8 mouse cellular contexts compared by ENCODE assay signal in genomic region chr16:30968402-30969151, GRCm38 (mm10).
A peak's percentile ranks its signal among the peaks of the same experiment; 100 is the strongest.
DNase-seq lines count a peak whose midpoint lies in the region; ATAC-seq and TF ChIP-seq lines count a peak whose summit lies in the region.

No protein-coding gene starts in this region.

- no peak for TF ChIP-seq POLR2A in lung, adult 2 months (IDR thresholded peaks at IDR 0.05; ENCODE audit: borderline replicate concordance, extremely low read depth, low read depth, low read length)

- peak overlapping the region; percentile 24 for H3K27ac ChIP-seq in gastrocnemius, adult 2 months
- H3K27ac ChIP-seq in lung, embryonic 16.5 days (ENCODE audit: low read length), result peak overlapping the region; percentile 73
- peak overlapping the region; percentile 68 for H3K27ac ChIP-seq in liver, embryonic 12.5 days
- peak overlapping the region; percentile 52 for H3K27ac ChIP-seq in stomach, embryonic 15.5 days

- no peak for DNase-seq in gastrocnemius, adult 2 months
- DNase-seq in gastrocnemius, postnatal 14 days, result no peak
- DNase-seq in lung, adult 2 months, result no peak
- no peak for DNase-seq in left cerebral cortex, adult 11 months (ENCODE audit: low spot score)
- DNase-seq in thymus, postnatal 10 days (ENCODE audit: low spot score in 2 of 2), result no peak

- H3K9ac ChIP-seq in lung, embryonic 16.5 days (ENCODE audit: low read length), result 0 out of 2 replicates have a peak overlapping the region, but pooled peaks have one; percentile 20
- H3K9ac ChIP-seq in liver, embryonic 12.5 days, result no peak overlapping the region
- no peak overlapping the region for H3K9ac ChIP-seq in stomach, embryonic 15.5 days

- intact Hi-C loops in gastrocnemius, adult 2 months (cut with DNase I), result no loop called here
- intact Hi-C loops in gastrocnemius, postnatal 14 days (cut with DNase I; ENCODE audit: low total_unique reads), result no loop called here

- no peaks in the 10 kb centered on the region for H3K27me3 ChIP-seq in lung, embryonic 16.5 days (ENCODE audit: control insufficient read depth, insufficient read depth, low read depth, low read length)
- H3K27me3 ChIP-seq in liver, embryonic 12.5 days (replicated peaks), result no peaks in the 10 kb centered on the region
- no peaks in the 10 kb centered on the region for H3K27me3 ChIP-seq in stomach, embryonic 15.5 days (replicated peaks)

- H3K9me3 ChIP-seq in lung, embryonic 16.5 days (ENCODE audit: control insufficient read depth, low read length), result no peaks in the 10 kb centered on the region
- no peaks in the 10 kb centered on the region for H3K9me3 ChIP-seq in liver, embryonic 12.5 days (replicated peaks)
- H3K9me3 ChIP-seq in stomach, embryonic 15.5 days, result no peaks in the 10 kb centered on the region

- no peak overlapping the region for H3K4me2 ChIP-seq in lung, embryonic 16.5 days (ENCODE audit: low read depth, low read length)
- no peak overlapping the region for H3K4me2 ChIP-seq in liver, embryonic 12.5 days
- H3K4me2 ChIP-seq in stomach, embryonic 15.5 days, result no peak overlapping the region

- no peaks in the 10 kb centered on the region for H3K36me3 ChIP-seq in lung, embryonic 16.5 days (ENCODE audit: control insufficient read depth, insufficient read depth, low read length)
- no peaks in the 10 kb centered on the region for H3K36me3 ChIP-seq in liver, embryonic 12.5 days
- no peaks in the 10 kb centered on the region for H3K36me3 ChIP-seq in stomach, embryonic 15.5 days

- no peak for ATAC-seq in lung, embryonic 16.5 days (ENCODE audit: low read depth)
- ATAC-seq in liver, embryonic 12.5 days, result no peak; the same call in 1 of the 2 replicates
- no peak for ATAC-seq in stomach, embryonic 15.5 days (ENCODE audit: insufficient read depth, low FRiP score, low read depth)

- H3K4me3 ChIP-seq in gastrocnemius, adult 2 months, result no peak overlapping the region
- no peak overlapping the region for H3K4me3 ChIP-seq in lung, embryonic 16.5 days (ENCODE audit: low read length)
- no peak overlapping the region for H3K4me3 ChIP-seq in lung, adult 2 months (replicated peaks; ENCODE audit: extremely low read depth, low read depth, low read length)
- H3K4me3 ChIP-seq in liver, embryonic 12.5 days, result no peak overlapping the region
- H3K4me3 ChIP-seq in stomach, embryonic 15.5 days (replicated peaks), result no peak overlapping the region

- peaks cover 48% of the 10 kb centered on the region for H3K4me1 ChIP-seq in lung, embryonic 16.5 days (replicated peaks; ENCODE audit: control insufficient read depth, insufficient read depth, low read length)
- peaks cover 24% of the 10 kb centered on the region for H3K4me1 ChIP-seq in lung, adult 2 months (ENCODE audit: control insufficient read depth, insufficient read depth, low read length)
- H3K4me1 ChIP-seq in liver, embryonic 12.5 days, result peaks cover 59% of the 10 kb centered on the region
- H3K4me1 ChIP-seq in stomach, embryonic 15.5 days, result peaks cover 36% of the 10 kb centered on the region

- 69% methylated on average over 7 of the region's 7 CpGs for WGBS in lung, embryonic 16.5 days
- WGBS in lung, adult 2 months, result 76% methylated on average over 7 of the region's 7 CpGs
- 45% methylated on average over 7 of the region's 7 CpGs for WGBS in liver, embryonic 12.5 days (ENCODE audit: insufficient replicate concordance)
- 80% methylated on average over 7 of the region's 7 CpGs for WGBS in stomach, embryonic 15.5 days

- TF ChIP-seq CTCF in gastrocnemius, adult 2 months (IDR thresholded peaks at IDR 0.05), result no peak
- no peak for TF ChIP-seq CTCF in lung, adult 2 months (IDR thresholded peaks at IDR 0.05; ENCODE audit: insufficient read depth, low read length)
